8 mouse cellular contexts compared by ENCODE assay signal in genomic region chr7:25251822-25252221, GRCm38 (mm10). TPM values are rescaled to one million over a fixed set of nuclear protein-coding genes. Genes with fewer than 3 reads are reported as not detected.
DNase-seq lines count a peak whose midpoint lies in the region; ATAC-seq and TF ChIP-seq lines count a peak whose summit lies in the region.

No protein-coding gene starts in this region.

- TF ChIP-seq CTCF in liver, postnatal 0 days (IDR thresholded peaks at IDR 0.05; ENCODE audit: low read depth): no peak

- no peaks in the 10 kb centered on the region for H3K36me3 ChIP-seq in liver, postnatal 0 days (replicated peaks; ENCODE audit: insufficient read depth, low read length)

- peak; percentile 96 for DNase-seq in heart, adult 11 months
- no peak for DNase-seq in heart, postnatal 25 days (ENCODE audit: low spot score)
- DNase-seq in Muller cell, postnatal 12 days (ENCODE audit: inconsistent ontology term): peak; percentile 42
- peak; percentile 20 to 42 for DNase-seq in heart, postnatal 10 days
- DNase-seq in liver, postnatal 0 days: no peak
- DNase-seq in ovary, adult 18-20 months (ENCODE audit: low spot score): no peak
- DNase-seq in yolk sac, embryonic 10.5 days (ENCODE audit: low spot score): no peak

- H3K9ac ChIP-seq in liver, postnatal 0 days (replicated peaks): no peak overlapping the region

- TF ChIP-seq EP300 in liver, postnatal 0 days (IDR thresholded peaks at IDR 0.05; ENCODE audit: low read depth): no peak

- H3K4me3 ChIP-seq in liver, postnatal 0 days (ENCODE audit: low read depth, low read length): peak overlapping the region; percentile 74; the same call in 1 of the 2 replicates

- H3K27me3 ChIP-seq in liver, postnatal 0 days (ENCODE audit: insufficient read depth, low read length): no peaks in the 10 kb centered on the region

- intact Hi-C loops in heart, postnatal 25 days (cut with DNase I): loop anchor here (2.0 kb wide), 1 partner anchor 15 kb away; the partner anchor contains the start of gene Cic
- intact Hi-C loops in heart, postnatal 10 days (cut with DNase I): loop anchor here (2.0 kb wide), 1 partner anchor 15 kb away; the partner anchor contains the start of gene Cic

- ATAC-seq in liver, postnatal 0 days: no peak
- no peak for ATAC-seq in inflammation-experienced regulatory T-cells, adult 6 months

- 42% methylated on average over 8 of the region's 8 CpGs for WGBS in liver, postnatal 0 days (ENCODE audit: insufficient replicate concordance)

- no peaks in the 10 kb centered on the region for H3K9me3 ChIP-seq in liver, postnatal 0 days (ENCODE audit: low read length)

- H3K4me1 ChIP-seq in liver, postnatal 0 days (ENCODE audit: insufficient read depth): peaks cover 36% of the 10 kb centered on the region

- peak overlapping the region; percentile 88 for H3K4me2 ChIP-seq in liver, postnatal 0 days (ENCODE audit: low read depth, low read length)

- peak overlapping the region; percentile 77 for H3K27ac ChIP-seq in liver, postnatal 0 days (ENCODE audit: low read depth)

RNA-seq across cellular contexts. Expression of gene Erf, which starts 1.3 kb away (rescaled TPM):
- 10 to 100 TPM; 19.2 to 29.6 TPM for total RNA-seq in heart, postnatal 25 days (2021)
- total RNA-seq in heart, postnatal 10 days (2021): 10 to 100 TPM; 38.6 to 42.2 TPM
- 4.6 and 5.2 TPM in 2 replicates for polyA plus RNA-seq in liver, postnatal 0 days (2015; fragmentation: Nextera tagmentation; extraction: Ambion mirVana)
- under 1 TPM; 0.34 to 0.70 (median 0.38) TPM for polyA plus RNA-seq in inflammation-experienced regulatory T-cells, adult 6 months (2017; shearing (Covaris generic))

RNA-seq across cellular contexts. Expression of gene Gsk3a, which starts 14.2 kb away (rescaled TPM):
- 10 to 100 TPM; 62.6 to 64.6 TPM for total RNA-seq in heart, postnatal 25 days (2021)
- 10 to 100 TPM; 69.7 to 72.0 TPM for total RNA-seq in heart, postnatal 10 days (2021)
- polyA plus RNA-seq in liver, postnatal 0 days (2015; fragmentation: Nextera tagmentation; extraction: Ambion mirVana): 4.3 and 5.1 TPM in 2 replicates
- 10 to 100 TPM in 1 of 3 experiments, 1 to 10 TPM in 2; 8.5 to 13.3 (median 8.9) TPM for polyA plus RNA-seq in inflammation-experienced regulatory T-cells, adult 6 months (2017; shearing (Covaris generic))

RNA-seq across cellular contexts. Expression of gene Cic, which starts 15.7 kb away (rescaled TPM):
- 10 to 100 TPM; 61.9 to 65.9 TPM for total RNA-seq in heart, postnatal 25 days (2021)
- total RNA-seq in heart, postnatal 10 days (2021): 10 to 100 TPM; 88.4 to 90.5 TPM
- polyA plus RNA-seq in liver, postnatal 0 days (2015; fragmentation: Nextera tagmentation; extraction: Ambion mirVana): 8.9 and 9.7 TPM in 2 replicates
- polyA plus RNA-seq in inflammation-experienced regulatory T-cells, adult 6 months (2017; shearing (Covaris generic)): 10 to 100 TPM; 17.9 to 35.2 (median 21.6) TPM

RNA-seq across cellular contexts. Expression of gene Zfp526, which starts 30.6 kb away (rescaled TPM):
- 1 to 10 TPM; 8.0 to 9.1 TPM for total RNA-seq in heart, postnatal 25 days (2021)
- total RNA-seq in heart, postnatal 10 days (2021): 10 to 100 TPM in 1 of 2 experiments, 1 to 10 TPM in 1; 8.7 to 11.4 TPM
- polyA plus RNA-seq in liver, postnatal 0 days (2015; fragmentation: Nextera tagmentation; extraction: Ambion mirVana): 1.0 and 1.2 TPM in 2 replicates
- 1 to 10 TPM; 2.2 to 4.0 (median 2.5) TPM for polyA plus RNA-seq in inflammation-experienced regulatory T-cells, adult 6 months (2017; shearing (Covaris generic))

RNA-seq across cellular contexts. Expression of gene Dedd2, which starts 31.4 kb away (rescaled TPM):
- total RNA-seq in heart, postnatal 25 days (2021): 10 to 100 TPM; 13.6 to 20.2 TPM
- total RNA-seq in heart, postnatal 10 days (2021): 10 to 100 TPM; 14.2 TPM
- polyA plus RNA-seq in liver, postnatal 0 days (2015; fragmentation: Nextera tagmentation; extraction: Ambion mirVana): 19.2 and 21.1 TPM in 2 replicates
- 10 to 100 TPM; 24.6 to 26.2 (median 25.0) TPM for polyA plus RNA-seq in inflammation-experienced regulatory T-cells, adult 6 months (2017; shearing (Covaris generic))

Comparison
In these comparisons a context has a peak if more than half of its experiments do, and no peak if none do; other contexts are left out.
1. DNase-seq: peak in heart, adult 11 months (single experiment), Muller cell, postnatal 12 days (single experiment) and heart, postnatal 10 days (2 of 2); none in heart, postnatal 25 days (single experiment), liver, postnatal 0 days (single experiment), ovary, adult 18-20 months (single experiment) and yolk sac, embryonic 10.5 days (single experiment).